Mouse (Mus musculus) testis, adult 2 months (tissue): ENCODE measurements around the gene Asf1b.

ENCODE experiments used
- CTCF ChIP-seq: fragments of 200-500 bp; IDR thresholded peaks from 2 replicates; pipeline ENCODE4 v1.5.1; 2012; ENCODE audit warnings: low read depth, mild to moderate bottlenecking, inconsistent platforms, low read length, moderate library complexity; ENCODE audit not compliant: control insufficient read depth, insufficient read depth, insufficient replicate concordance
- POLR2A ChIP-seq: fragments of 200-500 bp; IDR thresholded peaks from 2 replicates; pipeline ENCODE4 v1.6.1; 2012; ENCODE audit warnings: low read depth, mild to moderate bottlenecking, inconsistent platforms, low read length, moderate library complexity; ENCODE audit not compliant: control insufficient read depth

DNA sequence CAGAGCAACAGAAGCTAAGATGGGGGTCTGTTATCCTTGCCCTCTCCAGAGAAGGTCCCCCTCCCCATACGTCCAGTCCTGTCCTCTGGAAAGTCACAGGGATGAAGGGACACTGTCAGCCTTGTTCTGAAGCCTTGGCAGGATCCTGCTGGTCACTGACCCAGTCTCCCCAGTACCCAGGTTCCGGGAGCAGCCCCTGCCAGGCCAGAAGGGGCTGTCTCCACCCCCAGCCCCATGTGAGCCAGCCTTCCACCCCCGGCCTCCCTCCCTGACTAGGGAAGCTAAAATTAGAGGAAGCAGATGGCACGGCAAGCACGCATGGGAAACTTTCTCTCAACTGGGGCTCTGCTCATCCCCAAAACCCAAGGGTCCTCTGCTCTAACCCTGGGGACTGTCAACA lies 39.3 kb upstream of the Asf1b start:
- no peak for TF ChIP-seq CTCF
- TF ChIP-seq POLR2A, result no peak
